Mouse (Mus musculus) kidney, adult 11 months (tissue): ENCODE measurements around the gene Olfr453.

Source experiments
- DNase-seq: peaks from one replicate; pipeline ENCODE4 v3.0.0; 2022

Olfr453 gene

DNA sequence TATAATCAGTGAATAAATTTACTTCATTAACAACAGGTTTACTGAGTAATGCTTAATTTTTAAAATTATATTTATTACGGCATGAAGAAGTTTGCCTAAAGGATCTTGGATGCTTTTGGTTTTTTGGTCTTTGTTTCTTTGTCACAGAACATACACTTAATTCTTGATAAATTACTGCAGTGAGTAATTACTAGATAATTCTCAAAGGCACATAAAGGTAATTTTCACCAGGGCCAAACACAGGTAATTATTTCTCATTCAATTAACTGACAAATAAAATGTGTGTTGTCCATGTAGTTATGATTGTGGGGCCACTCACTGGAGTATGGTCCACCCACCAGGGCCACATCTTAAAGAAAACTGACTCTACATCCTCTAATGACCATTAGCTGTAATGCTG is at the start of gene Olfr453:
Gene Olfr453 (plus strand): TSS at position 301 of the 400 bp plus-strand sequence.
- DNase-seq, result no peak

GRCm38 (mm10) chr6:42689761-42690160 is 49.4 kb upstream of the Olfr453 start:
- DNase-seq, result no peak

- DNase-seq, result peak; percentile 83
Observed at GRCm38 (mm10) chr6:42692154-42692516, 47.0 kb upstream of the Olfr453 start.

- DNase-seq, result peak; percentile 81
Observed at GRCm38 (mm10) chr6:42692517-42693190, 46.5 kb upstream of the Olfr453 start.

GRCm38 (mm10) chr6:42709291-42710211 is 29.6 kb upstream of the Olfr453 start, which contains the start of gene Tcaf1:
Gene Tcaf1, minus strand, starts transcription at chr6:42710088.
- peak; percentile 65 for DNase-seq

DNA sequence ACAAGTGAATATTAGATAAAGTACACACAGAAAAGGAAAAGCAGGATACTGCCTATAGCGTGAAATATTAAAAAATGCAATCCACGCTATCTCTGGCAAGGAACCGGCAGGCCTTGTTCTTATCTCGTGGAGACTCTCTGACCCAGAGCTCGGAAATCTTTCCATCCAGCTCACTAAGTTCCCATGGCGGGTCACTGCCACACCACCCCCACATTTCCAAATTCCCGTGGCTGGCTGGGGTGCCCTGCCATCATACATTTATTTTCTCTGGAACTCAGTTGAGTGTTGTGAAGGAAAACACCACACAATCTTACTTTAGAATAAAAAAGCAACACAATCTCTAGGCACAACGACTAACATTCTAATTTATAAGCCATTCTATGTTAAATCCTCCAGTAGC is 24.5 kb upstream of the Olfr453 start:
- no peak for DNase-seq

DNA sequence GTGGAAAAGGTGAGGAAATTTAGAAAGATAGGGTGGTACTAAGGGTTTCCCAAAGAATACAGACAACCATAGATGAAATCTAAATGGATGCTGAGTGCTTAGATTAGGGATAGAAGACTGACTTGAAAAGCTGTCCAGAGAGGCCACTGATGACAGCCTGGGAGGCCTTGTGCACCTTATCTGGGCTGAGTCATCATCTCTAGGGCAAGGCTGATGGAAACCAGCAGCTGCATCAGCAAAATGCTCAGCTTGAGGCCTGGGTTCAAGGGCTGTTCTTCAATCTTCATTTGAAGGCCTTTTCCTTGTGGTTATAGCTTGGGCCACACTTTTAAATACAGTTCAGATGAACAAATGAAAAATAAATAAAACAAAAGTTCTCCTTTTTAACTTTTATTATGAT is 21.2 kb upstream of the Olfr453 start:
- no peak for DNase-seq

GRCm38 (mm10) chr6:42742303-42742702 is 3.1 kb downstream of the Olfr453 start:
- no peak for DNase-seq

GRCm38 (mm10) chr6:42747846-42748245 is 8.7 kb downstream of the Olfr453 start:
- no peak for DNase-seq

- DNase-seq, result no peak
Observed at GRCm38 (mm10) chr6:42756104-42756503, 16.9 kb downstream of the Olfr453 start, which contains the start of gene Olfr38. Gene Olfr38, plus strand, starts transcription at chr6:42756404.

DNA sequence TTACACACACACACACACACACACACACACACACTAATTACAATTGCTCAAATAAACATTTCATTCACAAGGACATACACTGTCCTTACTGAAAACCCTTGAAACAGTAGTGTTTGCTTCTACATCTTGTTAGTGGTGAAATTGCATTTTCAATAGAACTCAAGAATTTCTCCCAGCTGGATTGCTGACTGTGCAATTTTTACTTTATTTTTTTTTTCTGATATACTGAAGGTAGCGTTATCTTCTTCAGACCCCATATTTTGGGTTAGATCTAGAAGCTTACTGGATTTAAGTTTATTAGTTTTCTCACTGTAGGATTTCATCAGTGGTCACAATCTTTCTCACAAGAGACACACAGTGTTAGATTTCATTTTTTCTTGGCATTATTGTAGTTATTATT is 37.9 kb downstream of the Olfr453 start:
- DNase-seq, result no peak

- no peak for DNase-seq
Observed at GRCm38 (mm10) chr6:42784793-42785192, 45.6 kb downstream of the Olfr453 start, which contains the start of gene Olfr452. Gene Olfr452, plus strand, starts transcription at chr6:42785093.

DNA sequence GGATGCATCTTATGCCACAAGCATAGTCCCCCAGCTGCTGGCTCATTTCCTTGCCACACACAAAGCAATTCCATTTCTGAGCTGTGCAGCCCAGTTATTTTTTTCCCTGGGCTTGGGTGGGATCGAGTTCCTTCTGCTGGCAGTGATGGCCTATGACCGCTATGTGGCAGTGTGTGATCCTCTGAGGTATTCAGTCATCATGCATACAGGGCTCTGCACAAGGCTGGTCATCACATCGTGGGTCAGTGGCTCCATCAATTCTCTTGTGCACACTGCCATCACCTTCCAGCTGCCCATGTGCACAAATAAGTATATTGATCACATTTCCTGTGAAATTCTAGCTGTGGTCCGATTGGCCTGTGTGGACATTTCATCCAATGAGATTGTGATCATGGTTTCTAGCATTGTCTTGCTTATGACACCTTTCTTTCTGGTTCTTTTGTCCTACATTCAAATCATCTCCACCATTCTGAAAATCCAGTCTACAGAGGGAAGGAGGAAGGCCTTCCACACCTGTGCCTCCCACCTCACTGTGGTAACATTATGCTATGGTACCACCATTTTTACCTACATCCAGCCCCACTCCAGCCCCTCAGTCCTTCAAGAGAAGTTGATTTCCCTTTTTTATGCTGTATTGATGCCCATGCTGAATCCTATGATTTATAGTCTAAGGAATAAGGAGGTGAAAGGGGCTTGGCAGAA is 51.2 kb downstream of the Olfr453 start:
- DNase-seq, result no peak

DNA sequence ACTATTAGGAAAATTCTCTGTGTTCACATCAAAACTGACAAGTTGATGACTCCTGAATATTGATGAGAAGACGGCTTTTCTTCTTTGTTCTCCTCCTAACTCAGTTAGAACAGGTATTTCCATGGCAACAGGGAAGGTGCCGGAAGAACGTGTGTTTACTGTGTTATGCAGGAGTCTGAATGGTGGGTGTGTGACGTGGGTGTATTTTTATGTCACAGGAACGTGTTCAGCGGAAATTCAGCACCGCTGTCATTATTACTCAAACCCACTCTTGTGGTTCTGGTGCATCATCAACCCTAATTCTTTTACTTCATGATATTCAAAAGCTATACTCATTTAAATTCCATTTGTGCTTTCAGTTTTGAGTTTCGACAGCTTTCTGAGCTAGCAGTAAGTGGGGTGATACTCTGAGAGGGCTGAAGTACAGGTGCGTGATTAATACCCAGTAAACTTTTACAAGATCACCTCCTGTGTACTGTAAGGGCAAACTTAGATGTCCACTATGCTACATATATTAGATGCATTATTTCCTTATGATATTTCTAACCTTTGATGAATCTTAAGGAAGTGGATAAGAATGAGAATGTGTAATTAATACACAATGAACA is 51.9 kb downstream of the Olfr453 start:
- DNase-seq, result no peak

DNA sequence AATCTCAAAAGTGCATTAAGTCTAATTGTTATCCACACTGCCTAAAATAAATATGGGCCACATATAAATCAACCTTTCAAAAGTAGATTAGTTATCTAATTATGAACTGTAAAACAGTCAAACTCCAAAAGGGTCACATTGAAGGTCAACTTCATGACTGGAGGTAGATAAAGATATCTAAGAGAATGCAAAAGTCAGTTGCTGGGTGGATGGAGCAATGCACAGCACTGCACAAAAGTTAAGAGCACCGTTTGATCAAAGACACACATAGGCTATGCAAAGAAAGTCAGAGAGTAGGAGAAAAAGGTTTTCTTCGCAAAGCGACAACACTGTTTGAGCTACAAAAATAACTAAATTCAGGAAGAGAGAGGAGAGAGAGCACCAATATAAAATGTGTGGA is 55.8 kb downstream of the Olfr453 start:
- no peak for DNase-seq
